Mouse (Mus musculus) CD4-positive, CD25-positive, alpha-beta regulatory T cell (primary cell): Measurements from ENCODE around the gene Gm10521. TPM values are rescaled to one million over a fixed set of nuclear protein-coding genes. Genes with fewer than 3 reads are reported as not detected.

ENCODE experiments used
- polyA plus RNA-seq: library from polyadenylated mRNA; unstranded; fragments of 100-300 nt; shearing (Covaris generic); gene quantifications from one replicate; pipeline ENCODE4 v1.2.1, GENCODE M21; 2017

Gene Gm10521
- polyA plus RNA-seq: 0.71 TPM

GRCm38 (mm10) chr1:171895364-171895763 lies at the start of gene Gm10521:
Gm10521 (plus strand) TSS chr1:171895664.

GRCm38 (mm10) chr1:171917305-171918039 lies 22.0 kb downstream of the Gm10521 start, which contains the start of gene Slamf6:
Slamf6 (plus strand) TSS chr1:171917515.

Other genes starting within 250 kb of the Gm10521 start
- 8.5 TPM for gene Slamf7, start 242.6 kb upstream of the Gm10521 start, polyA plus RNA-seq
- gene Cd48, start 213.7 kb upstream of the Gm10521 start, polyA plus RNA-seq: 403 TPM
- gene Slamf1, start 128.5 kb upstream of the Gm10521 start, polyA plus RNA-seq: 76.0 TPM
- 122 TPM for gene Cd84, start 56.0 kb upstream of the Gm10521 start, polyA plus RNA-seq
- gene Slamf6, start 21.9 kb downstream of the Gm10521 start, polyA plus RNA-seq: 358 TPM
- gene Vangl2, start 132.8 kb downstream of the Gm10521 start, polyA plus RNA-seq: 2.5 TPM
- gene Nhlh1, start 161.9 kb downstream of the Gm10521 start, polyA plus RNA-seq: not detected
- 220 TPM for gene Copa, start 186.9 kb downstream of the Gm10521 start, polyA plus RNA-seq
- 125 TPM for gene Ncstn, start 187.1 kb downstream of the Gm10521 start, polyA plus RNA-seq
- 62.8 TPM for gene Pex19, start 231.1 kb downstream of the Gm10521 start, polyA plus RNA-seq